In genomic region chr6:52713104-52713896, GRCm38 (mm10) we compare ENCODE assay signal across 8 mouse cellular contexts. TPM values are rescaled to one million over a fixed set of nuclear protein-coding genes. Genes with fewer than 3 reads are reported as not detected.
DNase-seq lines count a peak whose midpoint lies in the region; ATAC-seq and TF ChIP-seq lines count a peak whose summit lies in the region.

TSS of gene Tax1bp1 (plus strand) at chr6:52713729.

- peak; percentile 96 for ATAC-seq in heart, embryonic 11.5 days (replicated peaks; ENCODE audit: insufficient number of reproducible peaks, low FRiP score, low TSS enrichment)
- ATAC-seq in kidney, embryonic 15.5 days (replicated peaks; ENCODE audit: low FRiP score): peak; percentile 98
- ATAC-seq in limb, embryonic 15.5 days (ENCODE audit: insufficient number of reproducible peaks, low FRiP score, low TSS enrichment, low read depth): peak; percentile 95
- ATAC-seq in midbrain, postnatal 0 days (ENCODE audit: low FRiP score): peak; percentile 98

- no peak for TF ChIP-seq CTCF in midbrain, postnatal 0 days (IDR thresholded peaks at IDR 0.05)

- peak within 1 kb of the TSS; percentile 99 for H3K4me3 ChIP-seq in erythroblast, embryonic 14.5 days (replicated peaks)
- peak within 1 kb of the TSS; percentile 98 for H3K4me3 ChIP-seq in heart, embryonic 11.5 days (ENCODE audit: low read depth, low read length)
- H3K4me3 ChIP-seq in kidney, embryonic 15.5 days (replicated peaks): peak within 1 kb of the TSS; percentile 99
- peak within 1 kb of the TSS; percentile 99 for H3K4me3 ChIP-seq in limb, embryonic 15.5 days
- H3K4me3 ChIP-seq in midbrain, postnatal 0 days (ENCODE audit: low read depth, low read length): peak within 1 kb of the TSS; percentile 58

- peak within 1 kb of the TSS; percentile 75 for H3K4me2 ChIP-seq in heart, embryonic 11.5 days
- peak within 1 kb of the TSS; percentile 72 for H3K4me2 ChIP-seq in kidney, embryonic 15.5 days
- H3K4me2 ChIP-seq in limb, embryonic 15.5 days: peak within 1 kb of the TSS; percentile 51
- H3K4me2 ChIP-seq in midbrain, postnatal 0 days (ENCODE audit: low read depth, low read length, poor library complexity, severe bottlenecking): peak within 1 kb of the TSS; percentile 63

- 4% methylated on average over 38 of the region's 38 CpGs for WGBS in heart, embryonic 11.5 days (ENCODE audit: insufficient replicate concordance)
- 3% methylated on average over 38 of the region's 38 CpGs for WGBS in kidney, embryonic 15.5 days
- WGBS in limb, embryonic 15.5 days: 3% methylated on average over 38 of the region's 38 CpGs
- WGBS in midbrain, postnatal 0 days: 4% methylated on average over 38 of the region's 38 CpGs

- no peaks in the 10 kb centered on the region; the same call in 1 of the 2 replicates for H3K36me3 ChIP-seq in erythroblast, embryonic 14.5 days (ENCODE audit: control insufficient read depth)
- no peaks in the 10 kb centered on the region for H3K36me3 ChIP-seq in heart, embryonic 11.5 days (ENCODE audit: control insufficient read depth, insufficient read depth, low read length)
- H3K36me3 ChIP-seq in kidney, embryonic 15.5 days: no peaks in the 10 kb centered on the region
- H3K36me3 ChIP-seq in limb, embryonic 15.5 days: no peaks in the 10 kb centered on the region
- no peaks in the 10 kb centered on the region for H3K36me3 ChIP-seq in midbrain, postnatal 0 days (ENCODE audit: insufficient read depth, low read length)

- peak within 1 kb of the TSS; percentile 96 for H3K9ac ChIP-seq in heart, embryonic 11.5 days (ENCODE audit: low read depth, low read length)
- H3K9ac ChIP-seq in kidney, embryonic 15.5 days: peak within 1 kb of the TSS; percentile 97
- peak within 1 kb of the TSS; percentile 98 for H3K9ac ChIP-seq in limb, embryonic 15.5 days
- peak within 1 kb of the TSS; percentile 84 for H3K9ac ChIP-seq in midbrain, postnatal 0 days (replicated peaks; ENCODE audit: low read length, poor library complexity, severe bottlenecking)

- peaks cover 39% of the 10 kb centered on the region for H3K4me1 ChIP-seq in erythroblast, embryonic 14.5 days (ENCODE audit: control insufficient read depth)
- no peaks in the 10 kb centered on the region for H3K4me1 ChIP-seq in heart, embryonic 11.5 days (ENCODE audit: control insufficient read depth, insufficient read depth, low read length)
- peaks cover 5% of the 10 kb centered on the region; the same call in 1 of the 2 replicates for H3K4me1 ChIP-seq in kidney, embryonic 15.5 days
- peaks cover 2% of the 10 kb centered on the region; the same call in 1 of the 2 replicates for H3K4me1 ChIP-seq in limb, embryonic 15.5 days
- no peaks in the 10 kb centered on the region for H3K4me1 ChIP-seq in midbrain, postnatal 0 days (ENCODE audit: insufficient read depth, low read length)

- peak within 1 kb of the TSS; percentile 87 for H3K27ac ChIP-seq in heart, embryonic 11.5 days (ENCODE audit: low read depth, low read length)
- peak within 1 kb of the TSS; percentile 93 for H3K27ac ChIP-seq in kidney, embryonic 15.5 days
- H3K27ac ChIP-seq in limb, embryonic 15.5 days: peak within 1 kb of the TSS; percentile 96
- peak within 1 kb of the TSS; percentile 85 for H3K27ac ChIP-seq in midbrain, postnatal 0 days (ENCODE audit: low read depth, low read length)

- H3K9me3 ChIP-seq in erythroblast, embryonic 14.5 days (ENCODE audit: control insufficient read depth, low read length): no peaks in the 10 kb centered on the region
- H3K9me3 ChIP-seq in heart, embryonic 11.5 days (replicated peaks; ENCODE audit: control insufficient read depth, low read length): no peaks in the 10 kb centered on the region
- H3K9me3 ChIP-seq in kidney, embryonic 15.5 days (replicated peaks): no peaks in the 10 kb centered on the region
- no peaks in the 10 kb centered on the region for H3K9me3 ChIP-seq in limb, embryonic 15.5 days
- no peaks in the 10 kb centered on the region for H3K9me3 ChIP-seq in midbrain, postnatal 0 days (ENCODE audit: low read length)

- peak; percentile 97 for DNase-seq in CD4-positive, CD25-positive, alpha-beta regulatory T cell, adult 2 months (ENCODE audit: low read depth, low spot score)
- peak; percentile 72 for DNase-seq in brain, embryonic 18.5 days (ENCODE audit: low read depth, low spot score)
- DNase-seq in midbrain, postnatal 0 days (ENCODE audit: low spot score): peak; percentile 95
- DNase-seq in spleen, postnatal 14 days (ENCODE audit: low spot score in 2 of 2): peak; percentile 88 to 92

- no peaks in the 10 kb centered on the region for H3K27me3 ChIP-seq in erythroblast, embryonic 14.5 days (ENCODE audit: control insufficient read depth)
- no peaks in the 10 kb centered on the region for H3K27me3 ChIP-seq in heart, embryonic 11.5 days (ENCODE audit: control insufficient read depth, insufficient read depth, low read length)
- H3K27me3 ChIP-seq in kidney, embryonic 15.5 days: no peaks in the 10 kb centered on the region
- no peaks in the 10 kb centered on the region for H3K27me3 ChIP-seq in limb, embryonic 15.5 days
- no peaks in the 10 kb centered on the region for H3K27me3 ChIP-seq in midbrain, postnatal 0 days (ENCODE audit: insufficient read depth, low read length)

RNA-seq across cellular contexts. Expression of gene Tax1bp1, which starts in this region (rescaled TPM):
- 1.3 and 2.0 TPM in 2 replicates for polyA plus RNA-seq in erythroblast, embryonic 14.5 days (2012)
- polyA plus RNA-seq in heart, embryonic 11.5 days (2014; fragmentation: Nextera tagmentation; extraction: Ambion mirVana): 92.5 and 100 TPM in 2 replicates
- 133 and 151 TPM in 2 replicates for polyA plus RNA-seq in kidney, embryonic 15.5 days (2015; fragmentation: Nextera tagmentation; extraction: Ambion mirVana)
- 148 and 154 TPM in 2 replicates for polyA plus RNA-seq in limb, embryonic 15.5 days (2015; fragmentation: Nextera tagmentation; extraction: Ambion mirVana)
- total RNA-seq in midbrain, postnatal 0 days (2014; rRNA removed): 61.4 and 73.8 TPM in 2 replicates
- 149 and 160 TPM in 2 replicates for polyA plus RNA-seq in midbrain, postnatal 0 days (2015; fragmentation: Nextera tagmentation; extraction: Ambion mirVana)

Comparison
In these comparisons a context has a peak if more than half of its experiments do, and no peak if none do; other contexts are left out.
1. Peak in every context shown above with its lines: DNase-seq, ATAC-seq, H3K4me3 ChIP-seq and H3K27ac ChIP-seq.
2. RNA of gene Tax1bp1 (polyA plus RNA-seq): 149 to 160 TPM in midbrain, postnatal 0 days, 148 to 154 TPM in limb, embryonic 15.5 days, 133 to 151 TPM in kidney, embryonic 15.5 days and 92.5 to 100 TPM in heart, embryonic 11.5 days; 1.3 to 2.0 TPM in erythroblast, embryonic 14.5 days; every median in the first group is over 10 times any median in the second.